Mouse (Mus musculus) liver, adult 2 months (tissue): ENCODE data around the gene Slc50a1. TPM values are rescaled to one million over a fixed set of nuclear protein-coding genes. Genes with fewer than 3 reads are reported as not detected.

ENCODE experiments used
- DNase-seq: peaks from one replicate; pipeline ENCODE4 v3.0.0-alpha.2; 2011; ENCODE audit warnings: low read depth, low spot score; ENCODE audit errors: extremely low read depth
- H3K27ac ChIP-seq: fragments of 200-500 bp; replicated peaks from 2 replicates; pipeline ENCODE4 v1.5.1; 2012; ENCODE audit warnings: low read depth, mild to moderate bottlenecking, control low read depth, inconsistent platforms, low read length; ENCODE audit not compliant: insufficient read depth
- H3K27me3 ChIP-seq: fragments of 200-500 bp; 2 replicates; pipeline ENCODE4 v1.6.1; 2012; ENCODE audit warnings: mild to moderate bottlenecking, moderate library complexity, low read length, inconsistent platforms; ENCODE audit not compliant: control insufficient read depth, insufficient read depth
- H3K36me3 ChIP-seq: fragments of 200-500 bp; 2 replicates; pipeline ENCODE4 v1.6.1; 2012; ENCODE audit warnings: low read length, inconsistent platforms; ENCODE audit not compliant: control insufficient read depth, insufficient read depth
- H3K4me1 ChIP-seq: fragments of 200-500 bp; 2 replicates; pipeline ENCODE4 v1.6.1; 2011; ENCODE audit warnings: low read length; ENCODE audit not compliant: control insufficient read depth, insufficient read depth
- H3K4me3 ChIP-seq: fragments of 200-500 bp; 2 replicates; pipeline ENCODE4 v1.5.1; 2011; ENCODE audit warnings: low read depth, mild to moderate bottlenecking, control low read depth, low read length, moderate library complexity; ENCODE audit not compliant: insufficient read depth
- H3K79me2 ChIP-seq: fragments of 200-500 bp; 2 replicates; pipeline ENCODE4 v1.6.1; 2012; ENCODE audit warnings: inconsistent platforms, mild to moderate bottlenecking, low read length, moderate library complexity; ENCODE audit not compliant: control insufficient read depth, insufficient read depth
- H3K9ac ChIP-seq: fragments of 200-500 bp; 2 replicates; pipeline ENCODE4 v1.6.1; 2012; ENCODE audit warnings: low read depth, mild to moderate bottlenecking, control low read depth, inconsistent platforms, low read length
- CTCF ChIP-seq: fragments of 200-500 bp; IDR thresholded peaks from 2 replicates; pipeline ENCODE4 v1.5.1; 2011; ENCODE audit warnings: low read depth, low read length, control low read depth
- POLR2A ChIP-seq: fragments of 200-500 bp; IDR thresholded peaks from 2 replicates; pipeline ENCODE4 v1.6.1; 2011; ENCODE audit warnings: low read length, control low read depth; ENCODE audit not compliant: insufficient read depth; ENCODE audit errors: extremely low read depth
- WGBS: fragments of 180-500 bp; shearing (Covaris S2); methylation state at CpG from one replicate; pipeline ENCODE4 v1.1.7; 2018; 5-methylcytosine and 5-hydroxymethylcytosine counted together
- polyA plus RNA-seq: library from polyadenylated mRNA; depleted of rRNA; stranded (reverse); fragments of >200 nt; gene quantifications from 2 replicates; pipeline ENCODE4 v1.2.3, GENCODE M21; 2012
- total RNA-seq: library from RNA; depleted of rRNA; stranded (reverse); fragments of >200 nt; gene quantifications from 2 replicates; pipeline ENCODE4 v1.2.3, GENCODE M21; 2014

Slc50a1 gene
- total and polyA plus RNA-seq, 2 experiments: 7.0 to 36.3 TPM

- Histone ChIP-seq H3K36me3 (peaks cover 18% of the 10 kb centered on the region), H3K27me3 (no peaks in the 10 kb centered on the region), H3K4me3 (no peak overlapping the region), H3K79me2 (peaks cover 4% of the 10 kb centered on the region; the same call in 1 of the 2 replicates), H3K27ac (no peak overlapping the region), H3K9ac (no peak overlapping the region), H3K4me1 (peaks cover 19% of the 10 kb centered on the region)
- DNase-seq: no peak
- TF ChIP-seq CTCF (no peak), POLR2A (no peak)
- WGBS: 89% methylated on average over 8 of the region's 8 CpGs
Measured at GRCm38 (mm10) chr3:89268916-89269315, 1.5 kb downstream of the Slc50a1 start.

- TF ChIP-seq POLR2A (peak; percentile 87), CTCF (no peak)
- Histone ChIP-seq H3K4me3 (peak overlapping the region; percentile 85), H3K9ac (peak overlapping the region; percentile 87), H3K4me1 (peaks cover 13% of the 10 kb centered on the region), H3K27ac (peak overlapping the region; percentile 78), H3K79me2 (peaks cover 4% of the 10 kb centered on the region; the same call in 1 of the 2 replicates), H3K27me3 (no peaks in the 10 kb centered on the region), H3K36me3 (no peaks in the 10 kb centered on the region)
- WGBS: under 1% methylated on average over 20 of the region's 20 CpGs
- peak; percentile 83 for DNase-seq
Measured at GRCm38 (mm10) chr3:89266439-89266893, 3.9 kb downstream of the Slc50a1 start.

GRCm38 (mm10) chr3:89262417-89262816 is 8.0 kb downstream of the Slc50a1 start:
- 81% methylated on average over 10 of the region's 10 CpGs for WGBS
- no peaks in the 10 kb centered on the region for H3K36me3 ChIP-seq
- no peak for TF ChIP-seq POLR2A
- no peak for TF ChIP-seq CTCF
- no peak overlapping the region for H3K4me3 ChIP-seq
- no peak overlapping the region for H3K9ac ChIP-seq
- H3K27me3 ChIP-seq: no peaks in the 10 kb centered on the region
- peaks cover 4% of the 10 kb centered on the region for H3K4me1 ChIP-seq
- H3K27ac ChIP-seq: no peak overlapping the region
- peaks cover 4% of the 10 kb centered on the region; the same call in 1 of the 2 replicates for H3K79me2 ChIP-seq
- no peak for DNase-seq

- Histone ChIP-seq H3K27ac (no peak overlapping the region), H3K27me3 (no peaks in the 10 kb centered on the region), H3K4me1 (no peaks in the 10 kb centered on the region), H3K79me2 (no peaks in the 10 kb centered on the region), H3K4me3 (no peak overlapping the region), H3K36me3 (no peaks in the 10 kb centered on the region), H3K9ac (no peak overlapping the region)
- 85% methylated on average over 3 of the region's 3 CpGs for WGBS
- TF ChIP-seq CTCF (no peak), POLR2A (no peak)
- DNase-seq: no peak
Measured at GRCm38 (mm10) chr3:89260211-89260610, 10.2 kb downstream of the Slc50a1 start.

- 65% methylated on average over 7 of the region's 7 CpGs for WGBS
- Histone ChIP-seq H3K27me3 (no peaks in the 10 kb centered on the region), H3K36me3 (no peaks in the 10 kb centered on the region), H3K4me1 (no peaks in the 10 kb centered on the region), H3K27ac (no peak within 1 kb of the TSS), H3K79me2 (no peaks in the 10 kb centered on the region), H3K9ac (no peak within 1 kb of the TSS), H3K4me3 (no peak within 1 kb of the TSS)
- DNase-seq: no peak
- TF ChIP-seq POLR2A (no peak), CTCF (no peak)
Measured at GRCm38 (mm10) chr3:89259076-89259475, 11.3 kb downstream of the Slc50a1 start, which contains the start of gene Dpm3. Gene Dpm3 (plus strand): TSS chr3:89259358.

- Histone ChIP-seq H3K27ac (no peak overlapping the region), H3K4me1 (0 out of 2 replicates have a peak, but pooled peaks cover 1% of the 10 kb centered on the region), H3K27me3 (no peaks in the 10 kb centered on the region), H3K9ac (no peak overlapping the region), H3K79me2 (no peaks in the 10 kb centered on the region), H3K36me3 (no peaks in the 10 kb centered on the region), H3K4me3 (no peak overlapping the region)
- DNase-seq: no peak
- TF ChIP-seq POLR2A (no peak), CTCF (no peak)
- 85% methylated on average over 5 of the region's 5 CpGs for WGBS
Measured at GRCm38 (mm10) chr3:89256177-89256576, 14.2 kb downstream of the Slc50a1 start.
